Mouse (Mus musculus) intestine, embryonic 16.5 days (tissue): ENCODE data around the gene Slc1a3. TPM values are rescaled to one million over a fixed set of nuclear protein-coding genes. Genes with fewer than 3 reads are reported as not detected.

Experiments
- ATAC-seq: fragments of 200-750 bp; cut with Nextera tagmentation; 2 replicates; pipeline ENCODE4 v1.8.0; 2017; ENCODE audit warnings: moderate TSS enrichment, moderate library complexity
- H3K27ac ChIP-seq: fragments of 300-500 bp; sonication (generic); 2 replicates; pipeline ENCODE4 v1.5.1; 2014; ENCODE audit warnings: mild to moderate bottlenecking, low read length
- H3K27me3 ChIP-seq: fragments of 300-500 bp; sonication (generic); replicated peaks from 2 replicates; pipeline ENCODE4 v1.6.1; 2014; ENCODE audit warnings: low read length, control low read depth, mixed read lengths; ENCODE audit not compliant: control insufficient read depth, insufficient read depth
- H3K36me3 ChIP-seq: fragments of 300-500 bp; sonication (generic); 2 replicates; pipeline ENCODE4 v1.6.1; 2014; ENCODE audit warnings: low read length, control low read depth; ENCODE audit not compliant: control insufficient read depth, insufficient read depth
- H3K4me1 ChIP-seq: fragments of 300-500 bp; sonication (generic); 2 replicates; pipeline ENCODE4 v1.6.1; 2014; ENCODE audit warnings: low read length, control low read depth, mixed read lengths; ENCODE audit not compliant: control insufficient read depth, insufficient read depth
- H3K4me2 ChIP-seq: fragments of 300-500 bp; sonication (generic); 2 replicates; pipeline ENCODE4 v1.6.1; 2014; ENCODE audit warnings: low read depth, low read length, control low read depth
- H3K4me3 ChIP-seq: fragments of 300-500 bp; sonication (generic); 2 replicates; pipeline ENCODE4 v1.5.1; 2014; ENCODE audit warnings: mild to moderate bottlenecking, low read length
- H3K9ac ChIP-seq: fragments of 300-500 bp; sonication (generic); 2 replicates; pipeline ENCODE4 v1.6.1; 2014; ENCODE audit warnings: low read depth, low read length
- H3K9me3 ChIP-seq: fragments of 300-500 bp; sonication (generic); 2 replicates; pipeline ENCODE4 v1.6.1; 2016; ENCODE audit warnings: low read length, control low read depth; ENCODE audit not compliant: control insufficient read depth
- WGBS: fragments of 180-500 bp; shearing (Covaris S2); extraction: QIAGEN DNeasy Blood & Tissue Kit; methylation state at CpG from one replicate; pipeline ENCODE4 v1.1.7; 2014; 5-methylcytosine and 5-hydroxymethylcytosine counted together
- polyA plus RNA-seq: library from polyadenylated mRNA; unstranded; fragments of >200 nt; fragmentation: Nextera tagmentation; extraction: Ambion mirVana; gene quantifications from 2 replicates; pipeline ENCODE4 v1.2.1, GENCODE M21; 2015

Slc1a3 gene
- polyA plus RNA-seq, 1 experiment from 2014 or later, result 4.0 TPM

- Histone ChIP-seq H3K36me3 (no peaks in the 10 kb centered on the region), H3K27me3 (no peaks in the 10 kb centered on the region), H3K27ac (no peak overlapping the region), H3K4me2 (no peak overlapping the region), H3K4me3 (no peak overlapping the region), H3K4me1 (no peaks in the 10 kb centered on the region), H3K9ac (no peak overlapping the region), H3K9me3 (no peaks in the 10 kb centered on the region)
- no peak for ATAC-seq
- 88% methylated on average over 7 of the region's 7 CpGs for WGBS
Measured at GRCm38 (mm10) chr15:8685506-8685905, 25.1 kb downstream of the Slc1a3 start.

- Histone ChIP-seq H3K4me3 (no peak overlapping the region), H3K27ac (no peak overlapping the region), H3K9ac (no peak overlapping the region), H3K4me1 (no peaks in the 10 kb centered on the region), H3K27me3 (no peaks in the 10 kb centered on the region), H3K36me3 (no peaks in the 10 kb centered on the region), H3K9me3 (no peaks in the 10 kb centered on the region), H3K4me2 (no peak overlapping the region)
- no peak for ATAC-seq
- WGBS, result 83% methylated on average over 3 of the region's 3 CpGs
Measured at GRCm38 (mm10) chr15:8684263-8684662, 26.3 kb downstream of the Slc1a3 start.

GRCm38 (mm10) chr15:8682871-8683270 lies 27.7 kb downstream of the Slc1a3 start:
- Histone ChIP-seq H3K9me3 (no peaks in the 10 kb centered on the region), H3K9ac (no peak overlapping the region), H3K27me3 (no peaks in the 10 kb centered on the region), H3K4me1 (no peaks in the 10 kb centered on the region), H3K36me3 (no peaks in the 10 kb centered on the region), H3K4me3 (no peak overlapping the region), H3K27ac (no peak overlapping the region), H3K4me2 (no peak overlapping the region)
- WGBS, result 70% methylated on average over 3 of the region's 3 CpGs
- ATAC-seq, result no peak

- Histone ChIP-seq H3K36me3 (no peaks in the 10 kb centered on the region), H3K9me3 (no peaks in the 10 kb centered on the region), H3K9ac (no peak overlapping the region), H3K27ac (no peak overlapping the region), H3K4me3 (no peak overlapping the region), H3K4me1 (no peaks in the 10 kb centered on the region), H3K4me2 (no peak overlapping the region), H3K27me3 (no peaks in the 10 kb centered on the region)
- WGBS, result 79% methylated on average over 9 of the region's 9 CpGs
- no peak for ATAC-seq
Measured at GRCm38 (mm10) chr15:8682421-8682820, 28.1 kb downstream of the Slc1a3 start.

GRCm38 (mm10) chr15:8681971-8682370 lies 28.6 kb downstream of the Slc1a3 start:
- Histone ChIP-seq H3K4me3 (no peak overlapping the region), H3K9me3 (no peaks in the 10 kb centered on the region), H3K27me3 (no peaks in the 10 kb centered on the region), H3K36me3 (no peaks in the 10 kb centered on the region), H3K4me2 (no peak overlapping the region), H3K4me1 (no peaks in the 10 kb centered on the region), H3K9ac (no peak overlapping the region), H3K27ac (no peak overlapping the region)
- ATAC-seq, result no peak
- WGBS, result 78% methylated on average over 7 of the region's 7 CpGs

GRCm38 (mm10) chr15:8681009-8681408 lies 29.6 kb downstream of the Slc1a3 start:
- Histone ChIP-seq H3K9ac (no peak overlapping the region), H3K4me2 (no peak overlapping the region), H3K27ac (no peak overlapping the region), H3K4me3 (no peak overlapping the region), H3K27me3 (no peaks in the 10 kb centered on the region), H3K36me3 (no peaks in the 10 kb centered on the region), H3K4me1 (no peaks in the 10 kb centered on the region), H3K9me3 (no peaks in the 10 kb centered on the region)
- WGBS, result 87% methylated on average over 5 of the region's 5 CpGs
- ATAC-seq, result no peak

- ATAC-seq, result no peak
- Histone ChIP-seq H3K9ac (no peak overlapping the region), H3K4me2 (no peak overlapping the region), H3K27ac (no peak overlapping the region), H3K9me3 (no peaks in the 10 kb centered on the region), H3K4me3 (no peak overlapping the region), H3K36me3 (no peaks in the 10 kb centered on the region), H3K4me1 (no peaks in the 10 kb centered on the region), H3K27me3 (no peaks in the 10 kb centered on the region)
- 82% methylated on average over 2 of the region's 2 CpGs for WGBS
Measured at GRCm38 (mm10) chr15:8676959-8677358, 33.6 kb downstream of the Slc1a3 start.

GRCm38 (mm10) chr15:8676211-8676691 lies 34.3 kb downstream of the Slc1a3 start:
- Histone ChIP-seq H3K4me1 (no peaks in the 10 kb centered on the region), H3K9me3 (no peaks in the 10 kb centered on the region), H3K27ac (no peak overlapping the region), H3K4me2 (no peak overlapping the region), H3K27me3 (no peaks in the 10 kb centered on the region), H3K9ac (no peak overlapping the region), H3K4me3 (no peak overlapping the region), H3K36me3 (no peaks in the 10 kb centered on the region)
- WGBS, result 34% methylated on average over 5 of the region's 5 CpGs
- ATAC-seq, result no peak

- no peak overlapping the region for H3K4me3 ChIP-seq
- ATAC-seq, result no peak
- H3K9me3 ChIP-seq, result no peaks in the 10 kb centered on the region
- no peaks in the 10 kb centered on the region for H3K27me3 ChIP-seq
- WGBS, result 93% methylated on average over 4 of the region's 4 CpGs
- no peaks in the 10 kb centered on the region for H3K36me3 ChIP-seq
- H3K4me2 ChIP-seq, result no peak overlapping the region
- H3K9ac ChIP-seq, result no peak overlapping the region
- H3K4me1 ChIP-seq, result no peaks in the 10 kb centered on the region
- H3K27ac ChIP-seq, result no peak overlapping the region
Measured at GRCm38 (mm10) chr15:8675616-8676015, 34.9 kb downstream of the Slc1a3 start.

- Histone ChIP-seq H3K9me3 (no peaks in the 10 kb centered on the region), H3K27me3 (no peaks in the 10 kb centered on the region), H3K4me2 (no peak overlapping the region), H3K36me3 (no peaks in the 10 kb centered on the region), H3K4me3 (no peak overlapping the region), H3K27ac (no peak overlapping the region), H3K9ac (no peak overlapping the region), H3K4me1 (no peaks in the 10 kb centered on the region)
- 81% methylated on average over 5 of the region's 5 CpGs for WGBS
- no peak for ATAC-seq
Measured at GRCm38 (mm10) chr15:8672532-8672931, 38.0 kb downstream of the Slc1a3 start.
